Comparison of ENCODE assay signal across 14 mouse cellular contexts in genomic region chr9:29877583-29877982, GRCm38 (mm10).
DNase-seq lines count a peak whose midpoint lies in the region.
"Had no signal": no experiment of that assay in that cellular context is flagged by ENCODE, and none has a peak within 500 bp of the region (broad histone marks: within the 10 kb centered on the region; RNA-seq: fewer than 3 reads in every experiment).

No protein-coding gene starts in this region.

- intact Hi-C loops in left cerebral cortex, postnatal 14 days (cut with DNase I), result no loop called here

- DNase-seq in layer of hippocampus, adult 9-11 months, result peak; percentile 30
- no peak for DNase-seq in layer of hippocampus, adult 9-10 months (ENCODE audit: low spot score)
- DNase-seq in right cerebral cortex, postnatal 25 days, result peak; percentile 42
- no peak for DNase-seq in right cerebral cortex, postnatal 10 days (ENCODE audit: low spot score in 2 of 2)
- DNase-seq in left cerebral cortex, postnatal 14 days (ENCODE audit: low spot score in 2 of 2), result peak; percentile 17 to 26
- DNase-seq in kidney, postnatal 25 days, result no peak
- DNase-seq in cerebellum, adult 9-11 months, result no peak
- DNase-seq: adrenal gland, adult 2 months; adrenal gland, postnatal 36 days; cerebellum, adult 11 months; cerebellum, adult 8-10 months; cerebellum, postnatal 25 days; gastrocnemius, adult 2 months; gastrocnemius, postnatal 25 days had no signal

Comparison
In these comparisons a context has a peak if more than half of its experiments do, and no peak if none do; other contexts are left out.
1. DNase-seq: peak in layer of hippocampus, adult 9-11 months (single experiment), right cerebral cortex, postnatal 25 days (single experiment) and left cerebral cortex, postnatal 14 days (2 of 2); none in layer of hippocampus, adult 9-10 months (single experiment), right cerebral cortex, postnatal 10 days (0 of 2), kidney, postnatal 25 days (0 of 2) and cerebellum, adult 9-11 months (single experiment).